Mouse (Mus musculus): ENCODE results near the gene Golt1b. TPM values are rescaled to one million over a fixed set of nuclear protein-coding genes. Genes with fewer than 3 reads are reported as not detected.

The Golt1b gene
- polyA plus RNA-seq, 1 experiment, result 19.9 TPM

- TF ChIP-seq GATA1 (IDR thresholded peaks at IDR 0.05; ENCODE audit: borderline replicate concordance, low read length) (no peak), FLI1 (IDR thresholded peaks at IDR 0.05; ENCODE audit: low read length) (no peak)
- Histone ChIP-seq H3K27me3 (replicated peaks) (no peaks in the 10 kb centered on the region), H3K9me3 (no peaks in the 10 kb centered on the region), H3K36me3 (replicated peaks; ENCODE audit: low read length) (peaks cover 90% of the 10 kb centered on the region), H3K4me3 (replicated peaks) (no peak overlapping the region), H3K4me1 (no peaks in the 10 kb centered on the region)
These were observed 29.9 kb upstream of the Golt1b start for GRCm38 (mm10) chr6:142357106-142357505.

DNA sequence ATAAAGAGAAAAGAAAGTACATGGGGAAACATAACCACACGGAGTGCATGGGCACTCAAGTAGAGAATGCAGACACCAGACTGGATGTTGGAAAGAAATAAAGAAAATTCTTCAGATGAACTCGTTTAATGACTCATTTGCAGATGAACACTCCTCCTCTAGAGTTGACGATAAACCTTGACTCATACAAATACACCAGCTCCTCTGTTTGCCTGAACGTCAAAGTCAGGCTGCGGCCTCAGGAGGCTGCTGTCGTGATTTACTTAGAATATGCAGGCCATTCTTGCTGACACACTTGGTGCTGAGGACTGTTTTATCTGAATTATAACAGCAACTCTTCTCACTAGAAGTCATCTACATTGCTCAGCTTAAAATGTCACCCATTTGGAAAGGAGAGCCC lies 25.0 kb upstream of the Golt1b start:
- no peaks in the 10 kb centered on the region for H3K4me1 ChIP-seq
- H3K4me3 ChIP-seq (replicated peaks), result no peak overlapping the region
- H3K27me3 ChIP-seq (replicated peaks), result no peaks in the 10 kb centered on the region
- peaks cover 97% of the 10 kb centered on the region for H3K36me3 ChIP-seq (replicated peaks; ENCODE audit: low read length)
- no peaks in the 10 kb centered on the region for H3K9me3 ChIP-seq
- TF ChIP-seq GATA1 (IDR thresholded peaks at IDR 0.05; ENCODE audit: borderline replicate concordance, low read length), result no peak
- no peak for TF ChIP-seq FLI1 (IDR thresholded peaks at IDR 0.05; ENCODE audit: low read length)

DNA sequence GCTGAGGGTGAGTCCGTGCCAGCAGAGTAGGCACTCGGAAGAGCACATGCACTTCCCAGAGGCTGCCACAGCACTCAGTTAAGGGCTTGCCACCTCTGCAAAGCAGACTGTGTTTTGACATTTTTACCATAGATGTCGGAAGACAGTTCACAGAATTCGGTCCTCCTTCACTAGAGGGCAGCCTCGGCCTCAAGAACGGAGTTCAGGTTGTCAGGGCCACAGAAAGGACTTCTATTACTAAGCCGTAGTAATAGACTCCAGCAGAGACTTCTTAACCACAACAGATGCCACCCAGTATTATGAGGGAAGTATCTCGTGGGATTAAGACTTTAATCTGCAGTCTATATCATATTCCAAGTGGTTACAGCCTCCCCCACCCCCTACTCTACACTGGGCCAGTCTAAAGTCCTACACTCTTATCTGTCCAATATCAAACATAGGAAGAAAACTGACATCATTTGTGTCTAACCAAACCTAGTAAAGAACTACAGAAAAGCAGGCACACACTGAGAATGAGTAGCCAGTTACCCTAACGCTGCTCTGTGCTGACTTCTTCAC lies 23.9 kb upstream of the Golt1b start:
- Histone ChIP-seq H3K9me3 (no peaks in the 10 kb centered on the region), H3K4me1 (no peaks in the 10 kb centered on the region), H3K4me3 (replicated peaks) (no peak overlapping the region), H3K36me3 (replicated peaks; ENCODE audit: low read length) (peaks cover 97% of the 10 kb centered on the region), H3K27me3 (replicated peaks) (no peaks in the 10 kb centered on the region)
- no peak for TF ChIP-seq FLI1 (IDR thresholded peaks at IDR 0.05; ENCODE audit: low read length)
- TF ChIP-seq GATA1 (IDR thresholded peaks at IDR 0.05; ENCODE audit: borderline replicate concordance, low read length), result no peak

DNA sequence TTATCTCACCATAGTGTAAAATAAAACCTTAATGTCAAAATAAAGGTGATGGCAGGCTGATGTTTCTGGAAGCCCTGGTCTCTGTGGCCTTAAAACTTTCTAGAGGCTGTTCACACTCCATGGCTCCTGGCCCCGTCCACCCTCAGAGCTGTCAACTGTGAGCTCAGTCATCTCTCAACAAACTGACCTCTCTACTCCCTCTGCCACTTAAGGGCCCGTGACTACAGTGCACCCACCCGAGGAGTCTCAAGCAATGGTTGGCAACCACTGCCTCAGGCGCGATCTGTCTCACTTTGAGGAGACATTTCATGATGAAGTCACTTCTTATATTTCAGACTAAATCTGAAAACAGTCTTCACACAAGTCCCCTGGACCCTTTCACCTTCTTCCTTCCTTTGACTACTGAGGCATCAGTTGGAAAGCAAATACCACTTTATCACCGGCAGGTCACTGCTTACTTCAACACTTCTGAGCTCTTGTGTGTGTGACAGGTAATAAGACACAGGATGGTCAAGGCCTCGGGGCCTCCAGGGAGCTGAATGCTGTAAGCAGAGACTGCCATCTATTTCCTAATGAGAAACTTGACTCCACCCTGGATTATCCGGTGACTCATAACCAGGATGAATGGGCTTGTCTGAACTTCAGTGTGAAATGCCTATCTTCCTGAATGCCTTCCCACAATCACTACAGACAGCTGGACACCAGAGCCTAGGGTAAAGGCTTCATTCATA lies 21.1 kb upstream of the Golt1b start:
- H3K4me3 ChIP-seq (replicated peaks), result no peak overlapping the region
- H3K27me3 ChIP-seq (replicated peaks), result no peaks in the 10 kb centered on the region
- H3K36me3 ChIP-seq (replicated peaks; ENCODE audit: low read length), result peaks cover 97% of the 10 kb centered on the region
- H3K4me1 ChIP-seq, result no peaks in the 10 kb centered on the region
- no peak for TF ChIP-seq FLI1 (IDR thresholded peaks at IDR 0.05; ENCODE audit: low read length)
- no peak for TF ChIP-seq GATA1 (IDR thresholded peaks at IDR 0.05; ENCODE audit: borderline replicate concordance, low read length)
- H3K9me3 ChIP-seq, result no peaks in the 10 kb centered on the region

DNA sequence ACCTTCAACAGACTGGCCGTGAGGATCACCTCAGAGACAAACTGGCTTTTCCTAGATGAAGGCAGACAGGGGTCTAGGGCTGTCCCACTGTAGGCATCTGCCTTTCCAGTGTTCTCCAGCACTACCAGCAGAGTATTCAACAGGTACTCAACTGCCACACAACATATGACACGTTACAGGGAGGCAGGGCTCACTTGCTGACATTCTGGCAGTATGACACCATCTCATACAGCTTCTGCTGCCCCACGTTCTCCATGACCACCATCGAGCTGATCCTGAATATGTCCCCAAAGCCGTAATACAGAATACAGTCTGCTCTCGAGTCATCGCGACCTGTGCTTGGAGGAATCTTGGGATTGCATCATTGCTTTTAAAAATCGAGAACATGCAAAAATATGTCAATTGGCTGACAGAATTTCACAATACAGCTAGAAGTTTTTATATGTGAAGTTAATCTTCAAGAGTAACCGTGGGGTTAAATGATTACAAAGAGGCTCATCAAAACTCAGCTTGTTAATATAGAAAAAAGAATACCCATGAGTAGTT lies 20.5 kb upstream of the Golt1b start:
- TF ChIP-seq FLI1 (IDR thresholded peaks at IDR 0.05; ENCODE audit: low read length) (no peak), GATA1 (IDR thresholded peaks at IDR 0.05; ENCODE audit: borderline replicate concordance, low read length) (no peak)
- H3K36me3 ChIP-seq (replicated peaks; ENCODE audit: low read length), result peaks cover 95% of the 10 kb centered on the region

DNA sequence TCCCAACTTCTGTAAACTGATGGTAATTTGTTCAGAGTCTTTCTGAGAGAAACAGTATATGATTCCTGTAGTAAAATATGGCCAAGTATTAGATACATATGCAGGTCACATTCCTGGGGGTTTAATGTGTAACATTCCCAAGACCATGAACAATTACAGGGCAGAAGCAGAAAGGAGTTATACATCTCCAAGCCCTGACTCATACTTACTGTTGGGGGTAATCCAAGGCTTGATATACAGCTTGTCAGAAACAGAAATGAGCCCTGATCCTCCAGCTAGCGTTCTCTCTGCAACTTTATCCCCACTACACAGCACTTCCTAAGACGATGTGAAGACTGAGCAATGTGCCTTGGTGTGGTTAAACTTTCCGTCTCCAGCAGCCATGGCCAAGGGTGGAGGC lies 19.5 kb upstream of the Golt1b start:
- no peak for TF ChIP-seq FLI1 (IDR thresholded peaks at IDR 0.05; ENCODE audit: low read length)
- no peak for TF ChIP-seq GATA1 (IDR thresholded peaks at IDR 0.05; ENCODE audit: borderline replicate concordance, low read length)
- no peaks in the 10 kb centered on the region for H3K9me3 ChIP-seq
- H3K36me3 ChIP-seq (replicated peaks; ENCODE audit: low read length), result peaks cover 95% of the 10 kb centered on the region
- H3K27me3 ChIP-seq (replicated peaks), result no peaks in the 10 kb centered on the region
- H3K4me3 ChIP-seq (replicated peaks), result no peak overlapping the region
- no peaks in the 10 kb centered on the region for H3K4me1 ChIP-seq

More for the DNA sequence above, 20.5 kb upstream of the Golt1b start:
- no peaks in the 10 kb centered on the region for H3K4me1 ChIP-seq
- no peak overlapping the region for H3K4me3 ChIP-seq (replicated peaks)
- H3K9me3 ChIP-seq, result no peaks in the 10 kb centered on the region
- H3K27me3 ChIP-seq (replicated peaks), result no peaks in the 10 kb centered on the region

GRCm38 (mm10) chr6:142369568-142369967 lies 17.5 kb upstream of the Golt1b start:
- H3K9me3 ChIP-seq, result no peaks in the 10 kb centered on the region
- H3K4me3 ChIP-seq (replicated peaks), result no peak overlapping the region
- no peaks in the 10 kb centered on the region for H3K4me1 ChIP-seq
- no peaks in the 10 kb centered on the region for H3K27me3 ChIP-seq (replicated peaks)
- TF ChIP-seq FLI1 (IDR thresholded peaks at IDR 0.05; ENCODE audit: low read length) (no peak), GATA1 (IDR thresholded peaks at IDR 0.05; ENCODE audit: borderline replicate concordance, low read length) (no peak)
- peaks cover 98% of the 10 kb centered on the region for H3K36me3 ChIP-seq (replicated peaks; ENCODE audit: low read length)

GRCm38 (mm10) chr6:142377081-142377480 lies 9.9 kb upstream of the Golt1b start:
- Histone ChIP-seq H3K4me3 (replicated peaks) (no peak overlapping the region), H3K27me3 (replicated peaks) (no peaks in the 10 kb centered on the region), H3K9me3 (no peaks in the 10 kb centered on the region), H3K4me1 (peaks cover 26% of the 10 kb centered on the region), H3K36me3 (replicated peaks; ENCODE audit: low read length) (peaks cover 87% of the 10 kb centered on the region)
- no peak for TF ChIP-seq FLI1 (IDR thresholded peaks at IDR 0.05; ENCODE audit: low read length)
- no peak for TF ChIP-seq GATA1 (IDR thresholded peaks at IDR 0.05; ENCODE audit: borderline replicate concordance, low read length)

- no peak for TF ChIP-seq FLI1 (IDR thresholded peaks at IDR 0.05; ENCODE audit: low read length)
- TF ChIP-seq GATA1 (IDR thresholded peaks at IDR 0.05; ENCODE audit: borderline replicate concordance, low read length), result no peak
- Histone ChIP-seq H3K4me1 (peaks cover 29% of the 10 kb centered on the region), H3K4me3 (replicated peaks) (no peak overlapping the region), H3K36me3 (replicated peaks; ENCODE audit: low read length) (peaks cover 79% of the 10 kb centered on the region), H3K9me3 (no peaks in the 10 kb centered on the region), H3K27me3 (replicated peaks) (no peaks in the 10 kb centered on the region)
These were observed 8.3 kb upstream of the Golt1b start for GRCm38 (mm10) chr6:142378576-142379330.

Data from megakaryocyte, embryonic 14.5 days (primary cell).